Mouse (Mus musculus): ENCODE results near the gene Cdh20.
A peak's percentile ranks its signal among the peaks of the same experiment; 100 is the strongest.

Gene Cdh20

GRCm38 (mm10) chr1:104768371-104769249 is at the start of gene Cdh20:
TSS of gene Cdh20 (plus strand) at chr1:104768529.
- peak; percentile 66 for DNase-seq

GRCm38 (mm10) chr1:104746816-104747215 is 21.5 kb upstream of the Cdh20 start:
- peak; percentile 49 to 51 for DNase-seq

DNA sequence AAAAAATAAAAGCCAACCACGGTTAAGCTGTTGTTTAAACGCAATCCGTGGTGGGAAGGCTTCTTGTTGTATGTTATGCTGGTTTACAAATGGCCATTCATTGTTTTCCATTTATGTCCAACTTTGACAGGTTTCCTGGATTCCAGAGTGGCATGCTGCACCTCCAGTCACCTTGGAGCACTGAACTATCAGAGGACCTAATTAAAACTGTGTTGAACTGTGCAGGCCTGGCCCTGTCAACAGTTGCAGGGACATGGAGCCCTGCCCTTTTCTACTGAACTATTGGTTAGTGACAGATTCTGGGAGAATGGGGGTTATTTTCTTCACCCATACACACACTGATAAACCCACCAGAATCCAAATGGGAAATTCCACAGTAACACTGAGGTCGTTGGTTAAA is 20.9 kb upstream of the Cdh20 start:
- DNase-seq, result no peak

- peak; percentile 85 for DNase-seq
Measured at GRCm38 (mm10) chr1:104754483-104754882, 13.8 kb upstream of the Cdh20 start.

GRCm38 (mm10) chr1:104755896-104756295 is 12.4 kb upstream of the Cdh20 start:
- DNase-seq, result no peak

DNA sequence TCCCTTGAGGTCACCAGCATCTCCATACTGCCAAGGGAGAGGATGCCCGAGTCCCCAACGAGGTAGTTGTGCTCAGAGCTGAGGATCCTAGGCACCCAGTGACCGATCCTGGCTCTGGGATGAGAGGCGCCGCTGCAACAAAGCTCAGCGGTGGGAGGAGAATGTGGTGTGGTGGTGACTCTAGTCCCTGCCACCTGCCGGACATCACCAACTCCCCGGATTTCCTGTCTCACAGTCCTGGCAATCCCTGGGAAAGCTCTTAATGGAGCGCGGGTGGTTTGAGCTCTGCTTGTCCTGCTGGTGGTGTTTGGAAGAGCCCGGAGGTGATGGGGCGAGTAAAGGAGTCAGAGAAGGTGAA is 900 bp downstream of the Cdh20 start:
- peak; percentile 66 to 68 for DNase-seq

DNA sequence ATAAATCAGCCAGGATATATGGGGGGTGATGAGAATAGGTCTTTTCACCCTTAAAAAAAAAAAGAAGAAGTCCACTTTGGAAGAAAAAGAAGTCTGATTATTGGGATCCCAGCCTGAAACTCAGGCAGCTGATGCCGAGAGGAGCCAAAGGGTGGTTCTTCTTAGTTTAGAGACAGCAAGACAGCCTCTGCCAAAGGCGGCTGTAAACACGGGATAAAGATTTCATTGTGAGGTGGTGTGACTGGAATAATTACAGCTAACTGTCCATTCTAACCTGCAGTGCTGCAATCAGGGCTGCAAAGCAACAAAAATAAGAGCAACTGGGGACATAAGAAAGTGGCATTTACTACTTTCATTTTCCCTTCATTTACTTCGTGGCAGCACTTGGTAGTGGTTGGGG is 3.6 kb downstream of the Cdh20 start:
- no peak for DNase-seq

GRCm38 (mm10) chr1:104773207-104773606 is 4.9 kb downstream of the Cdh20 start:
- no peak for DNase-seq

DNA sequence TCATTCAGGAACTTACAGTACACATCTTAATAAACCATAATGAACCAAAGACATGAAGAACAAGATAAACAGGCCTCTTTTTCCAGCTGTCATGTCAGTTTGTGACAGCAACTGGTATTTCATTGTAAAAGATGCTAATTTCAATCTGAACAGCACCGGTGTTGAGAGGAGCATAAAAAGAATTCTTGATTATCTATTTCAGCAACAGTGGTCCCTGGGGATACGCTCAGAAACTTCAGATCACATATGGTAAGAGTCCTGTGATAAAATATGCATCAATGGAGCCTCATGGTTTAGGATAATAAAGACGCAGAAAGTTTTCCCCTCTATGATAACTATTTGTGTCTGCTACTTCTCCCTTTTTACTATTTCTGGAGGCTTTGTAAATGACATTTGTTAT is 25.2 kb downstream of the Cdh20 start:
- no peak for DNase-seq

DNA sequence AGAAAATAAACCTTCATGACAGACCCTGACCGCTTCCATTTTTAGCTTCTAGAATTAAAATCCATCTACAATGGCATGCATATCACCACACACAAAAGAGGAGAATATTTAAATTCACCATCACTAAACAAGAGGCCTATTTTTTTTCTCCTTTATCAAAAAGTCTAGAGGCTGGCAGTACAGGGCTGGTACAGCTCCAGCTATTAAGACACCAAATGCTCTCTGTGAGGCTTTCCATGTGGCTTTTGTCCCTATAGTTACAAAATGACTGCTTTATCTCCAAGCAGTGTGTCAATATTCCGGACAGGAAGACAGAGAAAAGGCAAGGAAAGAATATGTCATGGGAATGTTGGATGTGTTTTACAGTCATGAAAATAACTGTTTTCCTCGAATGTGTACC is 27.8 kb downstream of the Cdh20 start:
- DNase-seq, result no peak

- DNase-seq, result peak; percentile 18 to 41
Measured at GRCm38 (mm10) chr1:104797139-104797538, 28.8 kb downstream of the Cdh20 start.

DNA sequence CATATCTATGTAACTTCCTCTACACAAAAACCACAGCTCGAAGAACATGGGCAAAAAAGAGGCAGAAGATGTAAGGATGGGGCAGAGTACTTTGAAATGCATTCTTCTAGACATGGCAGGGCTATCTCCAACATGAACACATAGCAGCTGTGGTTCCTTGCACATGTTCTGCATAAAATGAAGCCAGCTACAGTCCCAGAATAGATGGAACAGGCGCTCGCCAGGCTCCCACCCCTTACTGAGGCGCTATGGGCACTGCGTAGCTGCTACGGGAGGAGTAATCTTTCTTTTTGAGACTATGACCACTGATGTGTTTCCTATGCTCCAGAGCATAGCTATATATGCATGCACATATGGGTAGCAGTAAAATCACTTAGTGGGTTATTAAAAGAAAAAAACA is 36.4 kb downstream of the Cdh20 start:
- no peak for DNase-seq

DNA sequence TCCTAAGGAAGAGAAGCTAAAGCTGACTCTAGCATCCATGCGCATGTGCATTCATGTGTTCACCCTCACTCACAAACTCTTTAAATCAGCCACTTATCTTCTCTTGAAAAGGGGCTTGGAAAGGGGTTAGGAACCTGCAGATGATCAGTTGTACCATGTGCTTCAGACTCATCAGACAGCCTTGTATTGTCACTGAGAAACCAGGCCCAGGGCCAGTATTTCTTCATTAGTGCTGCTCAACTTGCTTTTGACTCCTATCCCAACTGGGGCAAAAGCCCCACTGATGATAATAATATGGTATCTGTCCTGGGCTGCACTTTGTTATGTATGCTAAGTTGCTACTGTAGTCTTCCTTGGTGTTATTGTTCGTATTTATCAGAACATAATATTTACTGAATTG is 38.9 kb downstream of the Cdh20 start:
- peak; percentile 19 to 25 for DNase-seq

- DNase-seq, result no peak
Measured at GRCm38 (mm10) chr1:104817510-104817909, 49.2 kb downstream of the Cdh20 start.

DNA sequence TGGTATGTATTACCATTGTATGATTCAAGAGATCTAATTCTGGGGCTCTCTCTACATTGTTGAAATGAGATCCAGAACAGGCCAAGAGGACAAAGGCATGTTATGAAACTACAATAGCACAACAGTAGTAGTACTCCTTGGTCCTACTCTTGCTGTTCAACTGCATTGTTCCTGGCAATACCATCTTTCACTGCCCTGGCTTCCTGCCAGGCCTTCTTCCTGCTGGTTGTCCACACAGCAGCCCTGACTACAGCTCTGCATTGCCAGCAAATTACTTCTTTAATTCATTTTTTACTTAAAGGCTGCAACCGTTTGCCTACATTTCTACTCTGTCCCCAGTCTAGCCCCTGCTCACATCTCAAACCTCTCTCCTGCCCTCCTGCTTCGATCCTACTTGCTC is 59.8 kb downstream of the Cdh20 start:
- DNase-seq, result peak; percentile 27 to 29

- no peak for DNase-seq
Measured at GRCm38 (mm10) chr1:104838206-104838915, 70.0 kb downstream of the Cdh20 start.

- no peak for DNase-seq
Measured at GRCm38 (mm10) chr1:104839051-104839450, 70.7 kb downstream of the Cdh20 start.

DNA sequence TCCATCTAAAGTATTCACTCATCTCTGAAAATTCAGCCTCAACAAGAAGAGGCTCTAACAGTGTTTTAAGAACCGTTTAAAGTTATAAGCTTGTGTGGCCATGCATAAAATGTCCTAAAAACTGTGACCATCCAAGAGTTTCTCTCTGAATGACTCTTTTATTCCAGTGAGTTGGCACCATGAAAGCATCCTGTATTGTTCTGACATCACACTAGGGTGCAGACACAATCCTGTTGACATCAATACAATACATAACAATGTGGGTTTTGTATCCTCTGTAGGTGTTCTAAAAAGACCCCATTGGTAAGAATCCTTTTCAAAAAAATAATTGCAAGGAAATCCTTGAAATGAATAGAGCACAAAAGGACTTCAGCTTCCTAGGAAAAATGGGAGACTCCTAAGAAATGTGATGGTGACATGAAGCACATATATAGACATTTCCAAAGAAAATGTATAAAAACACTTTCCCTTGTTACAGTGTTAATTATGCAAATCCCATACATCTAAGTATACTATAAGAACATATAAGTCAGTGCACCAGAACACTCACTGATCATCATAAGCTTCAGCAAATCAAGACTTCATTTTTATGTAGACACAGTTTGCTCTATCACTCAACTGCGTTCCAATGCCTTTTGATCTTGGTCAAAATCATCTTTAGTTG is 80.1 kb downstream of the Cdh20 start:
- DNase-seq, result no peak

DNA sequence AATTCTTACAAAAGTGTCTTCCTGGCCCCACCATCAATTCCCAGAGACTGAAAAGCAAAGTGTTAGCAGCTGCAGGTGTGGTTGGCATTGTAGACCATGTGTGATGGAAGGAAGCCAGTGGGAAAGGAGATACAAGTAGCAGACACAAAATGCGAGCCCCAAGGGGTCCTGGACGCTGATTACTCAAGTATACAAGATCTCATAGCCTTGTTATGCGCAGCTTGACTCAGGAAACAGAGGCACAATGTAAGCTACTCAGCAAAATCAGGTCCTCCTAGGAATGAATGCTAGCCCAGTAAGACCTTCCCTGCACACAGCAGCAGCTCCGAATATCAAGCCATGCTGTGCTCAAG is 80.6 kb downstream of the Cdh20 start:
- peak in 1 of 2 experiments; percentile 5 for DNase-seq

DNA sequence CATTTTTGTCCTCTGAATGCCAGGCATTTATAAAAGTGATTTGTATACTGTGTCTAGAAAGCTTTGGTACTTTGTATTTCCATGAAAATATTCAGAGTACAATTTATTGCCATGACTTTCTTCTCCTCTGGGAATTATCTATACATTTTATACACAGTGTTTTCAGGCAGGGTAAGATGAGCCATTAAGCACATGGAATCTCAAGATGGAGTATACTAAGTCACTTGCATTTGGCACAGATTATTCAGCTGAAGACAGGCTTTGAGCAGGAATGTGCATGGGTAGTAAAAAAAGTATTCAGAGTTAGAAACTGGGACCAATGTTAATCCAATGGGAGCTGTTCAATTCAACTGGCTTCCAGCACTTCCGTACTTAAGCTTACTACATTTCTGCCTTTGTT is 109.1 kb downstream of the Cdh20 start:
- DNase-seq, result no peak

DNA sequence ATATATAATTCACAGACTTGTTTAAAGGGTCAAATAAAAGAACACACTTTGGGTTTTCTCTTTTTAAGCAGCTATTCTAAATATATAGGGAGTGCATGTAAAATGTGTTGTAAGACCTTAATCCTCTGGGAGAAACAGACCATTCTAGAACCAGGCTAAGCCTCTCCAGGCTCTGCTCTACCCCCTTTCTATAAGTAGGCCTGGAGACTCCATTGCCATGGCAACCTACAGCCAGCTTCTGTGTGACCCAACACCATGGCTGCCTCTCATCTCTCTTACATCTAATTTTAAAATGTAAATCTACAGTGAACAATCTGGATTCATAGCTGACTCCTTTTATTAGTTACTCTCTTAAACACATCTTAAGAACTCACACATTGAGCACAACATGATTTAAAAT is 133.5 kb downstream of the Cdh20 start:
- no peak for DNase-seq

DNA sequence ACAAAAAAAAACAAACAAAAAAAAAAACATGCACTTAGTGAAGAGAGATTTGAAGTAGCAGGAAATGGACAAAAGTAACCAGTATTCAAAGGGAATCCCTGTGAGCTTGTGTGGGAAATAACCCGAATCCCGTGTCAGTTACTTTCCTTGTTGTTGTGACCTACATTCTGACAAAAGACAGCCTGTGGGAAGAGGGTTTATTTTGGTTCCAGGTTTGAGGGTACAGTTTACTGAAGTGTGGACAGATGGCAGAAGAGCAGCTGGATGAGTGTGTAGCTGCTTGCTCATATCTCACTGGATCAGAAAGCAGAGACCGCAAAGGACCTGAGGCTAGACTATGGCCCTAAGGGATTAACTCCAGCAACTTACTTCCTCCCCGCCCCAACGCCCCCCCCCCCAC is 135.1 kb downstream of the Cdh20 start:
- DNase-seq, result no peak

GRCm38 (mm10) chr1:104912407-104912806 is 144.1 kb downstream of the Cdh20 start:
- DNase-seq, result peak; percentile 10 to 20

DNA sequence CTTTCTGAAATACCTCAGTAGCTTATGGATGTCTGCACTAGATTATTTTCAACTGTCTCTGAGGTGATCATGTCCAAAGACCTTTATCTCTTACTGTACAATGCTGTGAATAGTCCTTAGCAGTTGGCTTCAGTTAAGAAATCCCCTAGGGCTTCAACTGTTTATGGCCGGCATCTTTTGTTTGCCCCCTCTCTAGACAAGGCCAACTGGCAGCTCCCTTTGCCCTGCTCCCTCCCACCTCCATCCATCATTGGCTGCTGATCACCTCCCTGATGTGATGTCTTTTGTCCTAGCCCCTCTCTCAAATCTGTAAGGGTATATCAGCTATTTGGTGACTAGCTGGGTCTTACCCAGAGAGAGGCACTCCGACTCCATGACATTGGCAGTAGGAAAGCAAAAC is 148.2 kb downstream of the Cdh20 start:
- no peak for DNase-seq

Data from cerebellum, postnatal 14 days (tissue).